Mouse (Mus musculus) lung, embryonic 16.5 days (tissue): ENCODE data around the gene Mical2. TPM values are rescaled to one million over a fixed set of nuclear protein-coding genes. Genes with fewer than 3 reads are reported as not detected.
A peak's percentile ranks its signal among the peaks of the same experiment; 100 is the strongest.

Experiments
- ATAC-seq: fragments of 200-750 bp; cut with Nextera tagmentation; 2 replicates; pipeline ENCODE4 v1.8.0; 2017; ENCODE audit warnings: low read depth, mild to moderate bottlenecking, moderate library complexity
- H3K27ac ChIP-seq: fragments of 300-500 bp; sonication (generic); 2 replicates; pipeline ENCODE4 v1.5.1; 2014; ENCODE audit warnings: mild to moderate bottlenecking, control low read depth, low read length
- H3K27me3 ChIP-seq: fragments of 300-500 bp; sonication (generic); 2 replicates; pipeline ENCODE4 v1.6.1; 2014; ENCODE audit warnings: low read depth, low read length, mixed read lengths; ENCODE audit not compliant: control insufficient read depth, insufficient read depth
- H3K36me3 ChIP-seq: fragments of 300-500 bp; sonication (generic); 2 replicates; pipeline ENCODE4 v1.6.1; 2014; ENCODE audit warnings: low read length; ENCODE audit not compliant: control insufficient read depth, insufficient read depth
- H3K4me1 ChIP-seq: fragments of 300-500 bp; sonication (generic); replicated peaks from 2 replicates; pipeline ENCODE4 v1.6.1; 2014; ENCODE audit warnings: low read length, mixed read lengths; ENCODE audit not compliant: control insufficient read depth, insufficient read depth
- H3K4me2 ChIP-seq: fragments of 300-500 bp; sonication (generic); 2 replicates; pipeline ENCODE4 v1.6.1; 2014; ENCODE audit warnings: low read depth, low read length, control low read depth
- H3K4me3 ChIP-seq: fragments of 300-500 bp; sonication (generic); 2 replicates; pipeline ENCODE4 v1.5.1; 2014; ENCODE audit warnings: mild to moderate bottlenecking, low read length, control low read depth
- H3K9ac ChIP-seq: fragments of 300-500 bp; sonication (generic); 2 replicates; pipeline ENCODE4 v1.6.1; 2014; ENCODE audit warnings: low read length, control low read depth
- H3K9me3 ChIP-seq: fragments of 300-500 bp; sonication (generic); 2 replicates; pipeline ENCODE4 v1.6.1; 2016; ENCODE audit warnings: low read length; ENCODE audit not compliant: control insufficient read depth
- WGBS: fragments of 180-500 bp; shearing (Covaris S2); extraction: QIAGEN DNeasy Blood & Tissue Kit; methylation state at CpG from one replicate; pipeline ENCODE4 v1.1.7; 2014; 5-methylcytosine and 5-hydroxymethylcytosine counted together
- polyA plus RNA-seq: library from polyadenylated mRNA; unstranded; fragments of >200 nt; fragmentation: Nextera tagmentation; extraction: Ambion mirVana; gene quantifications from 2 replicates; pipeline ENCODE4 v1.2.1, GENCODE M21; 2015

Gene Mical2
- polyA plus RNA-seq, 1 experiment from 2014 or later: 27.3 TPM

DNA sequence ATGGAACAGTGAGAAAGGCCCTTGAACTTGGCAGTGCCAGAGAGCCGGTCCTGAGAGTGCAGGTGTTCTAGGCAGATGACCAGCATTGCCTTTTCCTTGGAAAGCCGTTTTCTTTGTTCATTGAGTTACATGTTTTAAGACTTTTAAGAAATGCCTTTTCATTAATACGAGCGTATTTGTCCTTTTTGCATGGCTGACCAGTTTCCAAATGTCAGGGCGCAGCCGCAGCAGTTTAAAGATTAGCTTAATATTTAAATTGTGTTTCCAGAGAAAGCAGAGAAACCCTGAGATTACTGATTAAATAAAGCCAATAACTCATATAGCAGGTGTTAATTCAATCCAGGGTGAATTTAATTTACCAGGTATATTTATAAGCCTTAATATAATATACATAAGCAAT, 187.6 kb downstream of the Mical2 start:
- Histone ChIP-seq H3K4me3 (no peak overlapping the region), H3K9ac (no peak overlapping the region), H3K4me1 (peaks cover 7% of the 10 kb centered on the region), H3K36me3 (no peaks in the 10 kb centered on the region), H3K4me2 (no peak overlapping the region), H3K27me3 (no peaks in the 10 kb centered on the region), H3K9me3 (no peaks in the 10 kb centered on the region), H3K27ac (no peak overlapping the region)
- ATAC-seq: no peak
- WGBS: 69% methylated on average over 6 of the region's 6 CpGs

GRCm38 (mm10) chr7:112416058-112416526, 190.4 kb downstream of the Mical2 start:
- Histone ChIP-seq H3K27me3 (no peaks in the 10 kb centered on the region), H3K4me3 (no peak overlapping the region)
- 16% methylated on average over 14 of the region's 14 CpGs for WGBS

DNA sequence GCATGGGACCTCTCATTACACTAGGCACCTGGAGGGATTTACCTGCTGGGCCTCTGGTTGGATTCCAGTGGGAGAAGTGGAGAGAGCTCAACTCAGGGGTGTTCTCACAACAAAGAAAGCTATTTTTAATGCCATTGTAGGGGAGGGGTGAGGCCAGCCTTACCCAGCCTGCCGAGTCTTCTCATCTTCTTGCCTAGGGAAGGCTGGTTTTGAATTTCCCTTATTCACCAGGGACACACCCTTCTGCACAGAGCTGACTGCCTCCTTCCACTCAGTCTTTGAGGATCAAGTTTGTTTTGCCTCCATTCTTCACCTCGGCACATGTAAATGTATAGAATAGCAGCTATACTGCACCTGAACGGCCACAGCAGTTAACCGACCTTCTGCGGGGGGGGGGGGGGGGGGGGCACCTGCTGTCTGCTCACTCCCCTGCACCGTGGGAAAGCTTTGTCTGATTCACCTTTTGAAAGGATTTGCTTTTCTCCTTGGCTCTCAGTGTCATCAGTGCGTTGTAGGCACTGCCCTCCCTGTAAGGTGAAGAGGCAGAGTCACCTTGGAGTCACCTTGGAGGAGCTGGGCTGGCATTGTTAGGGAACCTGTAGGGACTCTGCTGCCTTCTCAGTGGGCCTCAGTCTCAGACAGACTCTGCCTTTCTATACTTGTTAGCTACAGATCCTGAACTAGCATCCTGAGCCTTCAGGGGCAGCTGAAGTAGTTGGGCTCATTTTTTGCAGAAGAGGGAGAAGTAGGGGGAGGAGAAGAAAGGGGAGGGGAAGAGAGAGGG, 191.3 kb downstream of the Mical2 start:
- no peak overlapping the region for H3K27ac ChIP-seq
- no peaks in the 10 kb centered on the region for H3K9me3 ChIP-seq
- no peak overlapping the region for H3K4me3 ChIP-seq
- 25% methylated on average over 7 of the region's 7 CpGs for WGBS
- H3K36me3 ChIP-seq: no peaks in the 10 kb centered on the region
- peaks cover 7% of the 10 kb centered on the region for H3K4me1 ChIP-seq
- no peak for ATAC-seq
- H3K9ac ChIP-seq: no peak overlapping the region
- H3K27me3 ChIP-seq: no peaks in the 10 kb centered on the region
- no peak overlapping the region for H3K4me2 ChIP-seq

More at GRCm38 (mm10) chr7:112416058-112416526, 190.4 kb downstream of the Mical2 start:
- no peak overlapping the region for H3K4me2 ChIP-seq
- H3K9me3 ChIP-seq: no peaks in the 10 kb centered on the region
- ATAC-seq: no peak
- H3K4me1 ChIP-seq: peaks cover 7% of the 10 kb centered on the region
- H3K27ac ChIP-seq: no peak overlapping the region
- no peak overlapping the region for H3K9ac ChIP-seq
- no peaks in the 10 kb centered on the region for H3K36me3 ChIP-seq

- Histone ChIP-seq H3K9me3 (no peaks in the 10 kb centered on the region), H3K4me2 (no peak overlapping the region), H3K9ac (no peak overlapping the region), H3K4me1 (peaks cover 10% of the 10 kb centered on the region), H3K27ac (no peak overlapping the region), H3K4me3 (no peak overlapping the region), H3K27me3 (no peaks in the 10 kb centered on the region), H3K36me3 (no peaks in the 10 kb centered on the region)
- no peak for ATAC-seq
- 59% methylated on average over 4 of the region's 4 CpGs for WGBS
Measured at GRCm38 (mm10) chr7:112417598-112417997, 191.9 kb downstream of the Mical2 start.

DNA sequence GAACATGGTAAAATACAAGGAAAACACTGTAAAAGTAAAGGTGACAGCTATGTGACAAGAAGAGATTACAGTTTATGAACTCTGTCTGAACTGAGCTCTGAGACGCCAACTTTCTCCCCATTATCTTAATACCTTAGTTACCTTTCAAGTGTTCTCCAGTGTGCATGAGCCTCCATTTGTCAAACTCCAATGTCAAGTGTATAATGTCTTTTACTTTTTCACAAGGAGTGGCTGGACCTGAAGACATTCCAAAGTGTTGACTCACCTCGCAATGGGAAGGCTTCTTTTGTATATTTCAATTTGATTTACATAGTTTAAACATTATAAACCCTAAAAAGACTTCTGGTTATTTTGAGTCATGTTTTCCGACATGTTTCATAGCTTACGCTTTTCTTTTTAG, 197.8 kb downstream of the Mical2 start:
- H3K9ac ChIP-seq: no peak overlapping the region
- H3K27ac ChIP-seq: no peak overlapping the region; the same call in 1 of the 2 replicates
- H3K27me3 ChIP-seq: no peaks in the 10 kb centered on the region
- H3K4me1 ChIP-seq: peaks cover 12% of the 10 kb centered on the region
- H3K4me2 ChIP-seq: no peak overlapping the region
- H3K4me3 ChIP-seq: no peak overlapping the region
- no peaks in the 10 kb centered on the region for H3K9me3 ChIP-seq
- WGBS: 48% methylated on average over 4 of the region's 4 CpGs
- H3K36me3 ChIP-seq: no peaks in the 10 kb centered on the region
- 0 out of 2 replicates have a peak, but pooled peaks have one; percentile 13 for ATAC-seq

DNA sequence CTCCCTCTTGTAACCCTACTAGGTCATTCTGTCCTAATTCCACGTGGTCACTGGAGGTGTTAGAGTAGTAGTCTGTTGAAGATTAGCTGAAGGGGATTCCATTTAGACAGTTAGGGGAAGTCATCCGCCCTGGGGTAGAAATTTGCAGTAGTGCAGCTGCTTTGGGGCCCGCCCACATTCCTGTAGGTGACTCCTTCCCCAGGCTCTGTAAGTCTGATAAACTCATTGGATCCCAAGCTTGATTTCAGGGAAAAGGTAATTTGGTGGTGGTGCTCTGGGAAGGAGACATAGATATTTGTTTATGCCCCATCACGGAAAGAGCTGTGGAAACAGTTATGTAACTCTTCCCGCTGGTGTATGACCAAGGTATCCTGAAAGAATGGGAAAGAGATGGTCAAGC, 201.2 kb downstream of the Mical2 start:
- Histone ChIP-seq H3K4me2 (peak overlapping the region; percentile 76), H3K9me3 (no peaks in the 10 kb centered on the region), H3K36me3 (no peaks in the 10 kb centered on the region), H3K27ac (peak overlapping the region; percentile 100), H3K9ac (peak overlapping the region; percentile 100), H3K4me1 (peaks cover 18% of the 10 kb centered on the region), H3K27me3 (no peaks in the 10 kb centered on the region), H3K4me3 (peak overlapping the region; percentile 84; the same call in 1 of the 2 replicates)
- 37% methylated on average over 5 of the region's 5 CpGs for WGBS
- ATAC-seq: no peak

DNA sequence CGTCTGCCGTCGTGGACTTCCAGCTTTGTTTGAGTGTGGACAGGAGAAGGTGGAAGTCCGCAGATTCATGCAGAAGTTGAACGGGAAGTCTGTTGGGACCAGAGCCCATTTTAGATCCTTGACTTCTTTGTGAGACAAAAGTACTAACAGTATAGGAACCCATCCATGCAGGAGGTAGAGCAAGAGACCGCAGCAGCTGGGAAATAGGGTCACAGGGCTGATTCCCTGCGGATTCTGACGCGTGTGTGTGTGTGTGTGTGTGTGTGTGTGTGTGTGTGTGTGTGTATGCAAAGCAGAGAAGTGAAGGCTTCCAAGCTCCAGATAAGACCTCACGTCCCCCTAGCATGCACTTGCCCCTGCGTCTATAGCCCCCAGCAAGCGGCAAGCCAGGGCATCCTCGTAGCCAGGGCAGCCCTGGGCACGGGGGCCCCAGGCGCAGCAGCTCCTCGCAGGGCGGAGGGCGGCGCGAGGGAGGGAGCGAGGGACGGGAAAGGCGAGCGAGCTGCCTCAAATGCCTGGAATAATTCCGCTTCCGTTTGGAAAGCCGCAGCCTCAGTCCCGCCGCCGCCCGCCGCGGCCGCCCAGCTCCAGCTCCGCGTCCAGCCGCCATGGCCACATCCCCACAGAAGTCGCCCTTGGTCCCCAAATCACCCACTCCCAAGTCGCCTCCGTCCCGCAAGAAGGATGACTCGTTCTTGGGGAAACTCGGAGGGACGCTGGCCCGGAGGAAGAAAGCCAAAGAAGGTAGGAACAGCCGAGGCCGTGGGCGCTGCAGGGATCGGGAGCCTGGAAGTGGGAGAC, 201.9 kb downstream of the Mical2 start, which contains the start of gene Parva:
Parva (plus strand) TSS at position 149 of the 801 bp plus-strand sequence.
- no peaks in the 10 kb centered on the region for H3K36me3 ChIP-seq
- peak within 1 kb of the TSS; percentile 84 for H3K4me3 ChIP-seq
- peaks cover 15% of the 10 kb centered on the region for H3K4me1 ChIP-seq
- no peaks in the 10 kb centered on the region for H3K27me3 ChIP-seq
- peak; percentile 92 for ATAC-seq
- peak within 1 kb of the TSS; percentile 100 for H3K27ac ChIP-seq
- peak within 1 kb of the TSS; percentile 76 for H3K4me2 ChIP-seq
- under 1% methylated on average over 49 of the region's 49 CpGs for WGBS
- no peaks in the 10 kb centered on the region for H3K9me3 ChIP-seq
- H3K9ac ChIP-seq: peak within 1 kb of the TSS; percentile 100

GRCm38 (mm10) chr7:112428158-112428535, 202.5 kb downstream of the Mical2 start:
- no peaks in the 10 kb centered on the region for H3K9me3 ChIP-seq

GRCm38 (mm10) chr7:112439846-112440245, 214.2 kb downstream of the Mical2 start:
- Histone ChIP-seq H3K4me2 (no peak overlapping the region), H3K36me3 (peaks cover 6% of the 10 kb centered on the region), H3K9me3 (peaks cover 1% of the 10 kb centered on the region; the same call in 1 of the 2 replicates), H3K27ac (no peak overlapping the region), H3K4me3 (no peak overlapping the region), H3K27me3 (no peaks in the 10 kb centered on the region), H3K4me1 (peaks cover 15% of the 10 kb centered on the region), H3K9ac (no peak overlapping the region)
- WGBS: 33% methylated on average over 3 of the region's 3 CpGs
- ATAC-seq: no peak

More at GRCm38 (mm10) chr7:112428158-112428535, 202.5 kb downstream of the Mical2 start:
- peak; percentile 96 for ATAC-seq
- Histone ChIP-seq H3K9ac (peak overlapping the region; percentile 100), H3K27me3 (no peaks in the 10 kb centered on the region), H3K4me2 (peak overlapping the region; percentile 76), H3K4me1 (peaks cover 14% of the 10 kb centered on the region), H3K4me3 (peak overlapping the region; percentile 84), H3K36me3 (no peaks in the 10 kb centered on the region), H3K27ac (peak overlapping the region; percentile 100)
- WGBS: 0% methylated on average over 22 of the region's 22 CpGs
